Mouse (Mus musculus) lung, postnatal 14 days (tissue): ENCODE results near the gene Hhipl1.

Experiments
- DNase-seq: peaks from one replicate; pipeline ENCODE4 v3.0.0; 2021

Hhipl1 gene

DNA sequence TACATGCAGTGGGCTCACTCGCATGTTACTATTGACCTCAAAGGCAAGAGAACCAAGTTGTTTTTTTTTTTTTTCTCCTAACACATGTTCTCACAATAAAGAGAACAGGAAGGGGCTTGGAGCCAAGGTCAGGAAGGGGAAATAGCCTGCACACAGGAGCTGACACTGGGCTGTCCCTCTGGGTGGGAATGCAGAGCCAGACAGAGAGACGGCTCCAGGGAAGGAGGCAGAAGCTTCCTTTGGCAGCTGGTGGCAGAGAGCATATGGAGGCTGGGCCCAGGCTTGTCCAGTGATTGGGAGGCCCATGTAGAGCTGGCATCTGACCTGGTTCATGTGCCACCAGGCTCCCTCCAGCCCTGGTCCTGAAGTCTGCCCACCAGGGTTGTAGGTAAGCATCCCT is 61.8 kb downstream of the Hhipl1 start:
- peak; percentile 48 for DNase-seq

- DNase-seq: no peak
Observed at GRCm38 (mm10) chr12:108368921-108369320, 62.9 kb downstream of the Hhipl1 start.

GRCm38 (mm10) chr12:108370596-108371428 is 64.7 kb downstream of the Hhipl1 start, which contains the start of gene Eml1:
TSS of gene Eml1 (plus strand) at chr12:108370957.
- peak; percentile 67 for DNase-seq

- peak; percentile 32 for DNase-seq
Observed at GRCm38 (mm10) chr12:108371429-108371765, 65.3 kb downstream of the Hhipl1 start.

DNA sequence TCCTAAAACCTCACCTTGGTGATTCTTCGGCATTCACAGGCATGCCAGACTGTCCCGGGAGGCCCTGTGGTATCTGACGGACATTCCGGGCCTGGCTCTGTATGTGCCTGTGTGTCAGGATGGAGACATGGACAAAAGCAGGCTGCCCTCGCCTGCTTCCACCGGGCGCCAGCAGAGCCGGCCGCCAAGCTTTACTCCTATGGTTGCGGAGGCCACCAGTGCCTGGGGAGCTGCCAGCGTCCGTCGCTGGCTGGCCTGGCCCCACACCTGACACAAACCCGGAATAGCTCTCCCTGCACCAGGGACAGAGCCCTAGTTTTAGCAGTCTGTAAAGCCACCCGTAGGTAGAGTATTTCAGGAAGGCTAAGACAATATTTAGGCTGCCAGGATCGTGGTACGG is 66.2 kb downstream of the Hhipl1 start:
- no peak for DNase-seq

GRCm38 (mm10) chr12:108373611-108374010 is 67.5 kb downstream of the Hhipl1 start:
- DNase-seq: no peak

DNA sequence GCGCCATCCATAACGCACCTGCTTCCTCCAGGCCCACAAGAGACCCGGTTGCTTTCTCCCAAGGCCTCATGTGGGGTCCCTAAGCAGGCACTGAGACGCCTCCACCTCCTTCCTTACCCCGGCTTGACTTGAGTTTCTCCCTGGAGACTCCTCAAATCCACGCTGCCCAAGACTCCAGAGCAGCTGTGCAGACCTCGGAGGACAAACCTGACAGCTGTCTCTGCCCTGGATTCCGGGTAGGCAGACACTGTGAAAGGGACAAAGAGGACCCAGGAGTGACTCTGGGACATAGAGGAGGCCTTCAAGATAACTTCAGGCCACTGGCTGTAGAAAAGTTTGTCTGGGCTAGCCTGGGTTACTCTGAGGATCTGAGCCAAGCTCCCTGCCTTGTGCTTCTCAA is 68.6 kb downstream of the Hhipl1 start:
- DNase-seq: no peak

DNA sequence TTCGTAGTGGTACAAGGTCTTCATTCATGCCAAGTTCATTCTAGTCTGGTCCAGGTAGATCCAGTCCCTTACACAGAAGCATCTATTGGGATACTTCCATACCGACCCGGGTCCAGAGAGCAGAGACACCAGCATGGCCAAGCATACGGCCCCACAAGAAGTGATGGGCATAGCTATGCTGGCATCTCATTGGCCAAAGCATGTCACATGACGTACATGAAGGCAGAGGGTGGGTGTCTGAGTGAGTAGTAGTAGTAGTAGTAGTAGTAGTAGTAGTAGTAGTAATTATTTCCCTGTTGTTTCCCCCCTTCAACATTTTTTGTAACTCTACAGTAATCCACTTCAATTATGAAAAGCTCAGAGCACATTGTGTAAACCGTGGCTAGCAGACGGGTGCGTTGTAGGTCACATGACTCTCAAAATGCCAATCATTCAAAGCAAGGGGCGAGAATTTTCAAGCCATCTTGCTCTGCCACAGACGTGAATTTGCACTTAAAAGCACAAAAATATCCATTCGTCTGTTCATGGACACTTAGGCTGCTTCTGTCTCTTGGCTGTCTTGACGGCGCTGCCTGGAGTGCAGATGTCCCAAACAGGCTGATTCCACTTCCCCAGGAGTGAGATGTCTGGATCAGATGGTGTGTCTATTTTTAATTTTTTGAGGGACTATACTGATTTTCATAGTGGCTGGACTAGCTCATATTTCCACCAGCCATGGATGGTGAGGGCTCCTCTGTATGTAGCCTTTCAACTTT is 72.5 kb downstream of the Hhipl1 start:
- DNase-seq: no peak
